Mouse (Mus musculus) forebrain, embryonic 12.5 days (tissue): ENCODE measurements around the gene Hes2. TPM values are rescaled to one million over a fixed set of nuclear protein-coding genes. Genes with fewer than 3 reads are reported as not detected.

Source experiments
- ATAC-seq: fragments of 200-750 bp; cut with Nextera tagmentation; 2 replicates; pipeline ENCODE4 v1.8.0; 2017; ENCODE audit warnings: moderate TSS enrichment; ENCODE audit not compliant: low FRiP score
- H3K27ac ChIP-seq: fragments of 300-500 bp; sonication (generic); 2 replicates; pipeline ENCODE4 v1.5.1; 2016; ENCODE audit warnings: mild to moderate bottlenecking
- H3K27me3 ChIP-seq: fragments of 300-500 bp; sonication (generic); 2 replicates; pipeline ENCODE4 v1.6.1; 2016; ENCODE audit warnings: mild to moderate bottlenecking
- H3K36me3 ChIP-seq: fragments of 300-500 bp; sonication (generic); replicated peaks from 2 replicates; pipeline ENCODE4 v1.6.1; 2016; ENCODE audit warnings: mild to moderate bottlenecking
- H3K4me1 ChIP-seq: fragments of 300-500 bp; sonication (generic); 2 replicates; pipeline ENCODE4 v1.6.1; 2016
- H3K4me2 ChIP-seq: fragments of 300-500 bp; sonication (generic); 2 replicates; pipeline ENCODE4 v1.6.1; 2016; ENCODE audit warnings: mild to moderate bottlenecking, moderate library complexity
- H3K4me3 ChIP-seq: fragments of 300-500 bp; sonication (generic); replicated peaks from 2 replicates; pipeline ENCODE4 v1.5.1; 2016; ENCODE audit warnings: mild to moderate bottlenecking
- H3K9ac ChIP-seq: fragments of 300-500 bp; sonication (generic); 2 replicates; pipeline ENCODE4 v1.6.1; 2016; ENCODE audit warnings: mild to moderate bottlenecking
- H3K9me3 ChIP-seq: fragments of 300-500 bp; sonication (generic); 2 replicates; pipeline ENCODE4 v1.6.1; 2016
- WGBS: fragments of 180-500 bp; shearing (Covaris S2); methylation state at CpG from one replicate; pipeline ENCODE4 v1.1.7; 2016; 5-methylcytosine and 5-hydroxymethylcytosine counted together
- polyA plus RNA-seq: library from polyadenylated mRNA; unstranded; fragments of >200 nt; fragmentation: Nextera tagmentation; extraction: Ambion mirVana; gene quantifications from 2 replicates; pipeline ENCODE4 v1.2.1, GENCODE M21; 2016

The Hes2 gene
- polyA plus RNA-seq, 1 experiment from 2014 or later = not detected

- 3% methylated on average over 23 of the region's 23 CpGs for WGBS
- H3K36me3 ChIP-seq = no peaks in the 10 kb centered on the region
- H3K4me3 ChIP-seq = peak overlapping the region; percentile 22
- H3K27me3 ChIP-seq = peaks cover 96% of the 10 kb centered on the region
- ATAC-seq = no peak
- no peak overlapping the region for H3K9ac ChIP-seq
- H3K9me3 ChIP-seq = no peaks in the 10 kb centered on the region
- H3K27ac ChIP-seq = no peak overlapping the region
- H3K4me2 ChIP-seq = peak overlapping the region; percentile 39
- peaks cover 21% of the 10 kb centered on the region for H3K4me1 ChIP-seq
Measured at GRCm38 (mm10) chr4:152153771-152154177, 4.9 kb upstream of the Hes2 start.

DNA sequence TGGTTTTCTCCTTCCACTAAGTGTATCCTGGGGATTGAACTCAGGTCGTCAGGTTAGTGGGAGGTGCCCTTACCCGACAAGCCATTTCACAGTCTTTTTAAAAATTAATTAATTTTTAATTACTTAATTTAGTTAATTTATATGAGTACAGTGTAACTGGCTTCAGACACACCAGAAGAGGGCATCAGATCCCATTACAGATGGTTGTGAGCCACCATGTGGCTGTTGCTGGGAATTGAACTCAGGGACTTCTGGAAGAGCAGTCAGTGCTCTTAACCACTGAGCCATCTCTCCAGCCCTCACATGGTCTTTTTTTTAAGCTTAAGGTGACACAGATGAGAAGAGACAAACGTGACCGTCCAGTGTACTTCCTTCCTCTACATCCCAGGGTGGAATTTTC lies 3.6 kb upstream of the Hes2 start:
- Histone ChIP-seq H3K4me3 (no peak overlapping the region), H3K4me1 (peaks cover 30% of the 10 kb centered on the region), H3K9me3 (no peaks in the 10 kb centered on the region), H3K9ac (no peak overlapping the region), H3K36me3 (no peaks in the 10 kb centered on the region), H3K27ac (no peak overlapping the region), H3K4me2 (no peak overlapping the region), H3K27me3 (peaks cover 96% of the 10 kb centered on the region)
- ATAC-seq = no peak
- 61% methylated on average over 4 of the region's 4 CpGs for WGBS

GRCm38 (mm10) chr4:152157779-152158584 lies 685 bp upstream of the Hes2 start:
- Histone ChIP-seq H3K9me3 (no peaks in the 10 kb centered on the region), H3K4me1 (peaks cover 18% of the 10 kb centered on the region), H3K27me3 (peaks cover 96% of the 10 kb centered on the region), H3K9ac (no peak overlapping the region), H3K4me3 (peak overlapping the region; percentile 3; the same call in 1 of the 2 replicates), H3K4me2 (no peak overlapping the region), H3K36me3 (no peaks in the 10 kb centered on the region), H3K27ac (no peak overlapping the region)
- WGBS = 18% methylated on average over 21 of the region's 21 CpGs
- ATAC-seq = no peak

DNA sequence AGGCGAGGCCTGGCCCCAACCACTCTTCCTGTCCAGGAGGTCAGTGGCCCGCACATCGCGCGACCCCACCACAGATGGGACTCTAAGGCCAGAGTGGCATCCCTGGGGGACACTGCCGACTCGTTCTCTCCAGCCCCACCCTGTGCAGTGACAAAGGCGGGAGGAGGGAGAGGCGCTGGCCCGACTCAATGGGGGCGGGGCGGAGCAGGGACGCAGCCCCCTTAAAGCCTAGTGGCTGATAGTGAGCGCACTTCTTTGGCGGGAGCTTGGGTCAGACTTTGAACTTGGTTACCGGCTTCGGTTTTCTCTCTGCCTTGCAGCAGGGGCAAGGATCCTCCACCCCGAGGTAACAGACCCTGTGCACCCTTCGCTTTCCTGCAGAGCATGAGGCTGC lies 615 bp downstream of the Hes2 start:
- Histone ChIP-seq H3K36me3 (no peaks in the 10 kb centered on the region), H3K27me3 (peaks cover 92% of the 10 kb centered on the region), H3K9me3 (no peaks in the 10 kb centered on the region), H3K4me1 (peaks cover 14% of the 10 kb centered on the region), H3K4me3 (0 out of 2 replicates have a peak overlapping the region, but pooled peaks have one; percentile 14), H3K27ac (no peak overlapping the region), H3K9ac (no peak overlapping the region), H3K4me2 (peak overlapping the region; percentile 15; the same call in 1 of the 2 replicates)
- ATAC-seq = no peak
- WGBS = 0% methylated on average over 19 of the region's 19 CpGs

- H3K27ac ChIP-seq = no peak overlapping the region
- peaks cover 14% of the 10 kb centered on the region for H3K4me1 ChIP-seq
- no peak overlapping the region for H3K4me2 ChIP-seq
- no peaks in the 10 kb centered on the region for H3K36me3 ChIP-seq
- peaks cover 80% of the 10 kb centered on the region for H3K27me3 ChIP-seq
- H3K4me3 ChIP-seq = no peak overlapping the region
- ATAC-seq = no peak
- no peaks in the 10 kb centered on the region for H3K9me3 ChIP-seq
- no peak overlapping the region for H3K9ac ChIP-seq
- WGBS = 26% methylated on average over 4 of the region's 4 CpGs
Measured at GRCm38 (mm10) chr4:152160748-152161147, 2.1 kb downstream of the Hes2 start.

DNA sequence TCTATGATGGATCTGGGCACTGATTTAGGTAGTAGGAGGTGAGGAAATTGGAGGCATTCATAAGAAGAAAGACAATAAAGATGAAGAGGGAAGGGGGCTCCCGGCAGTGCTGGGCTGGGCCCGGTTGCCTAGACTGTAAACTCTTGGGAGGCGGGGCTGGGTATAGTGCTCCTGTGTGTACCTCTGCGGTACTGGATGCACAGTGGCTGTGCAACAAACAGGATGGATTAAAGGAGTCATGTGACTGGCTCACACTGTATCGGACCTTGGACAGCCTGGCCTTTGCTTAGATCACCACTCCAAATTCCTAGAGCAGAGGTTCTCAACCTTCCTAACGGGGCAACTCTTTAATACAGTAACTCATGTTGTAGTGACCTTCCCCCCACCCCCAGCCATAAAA lies 2.9 kb downstream of the Hes2 start:
- WGBS = 78% methylated on average over 6 of the region's 6 CpGs
- Histone ChIP-seq H3K9ac (no peak overlapping the region), H3K4me3 (no peak overlapping the region), H3K4me2 (no peak overlapping the region), H3K36me3 (no peaks in the 10 kb centered on the region), H3K27me3 (peaks cover 75% of the 10 kb centered on the region), H3K4me1 (peaks cover 14% of the 10 kb centered on the region), H3K9me3 (no peaks in the 10 kb centered on the region), H3K27ac (no peak overlapping the region)
- no peak for ATAC-seq

DNA sequence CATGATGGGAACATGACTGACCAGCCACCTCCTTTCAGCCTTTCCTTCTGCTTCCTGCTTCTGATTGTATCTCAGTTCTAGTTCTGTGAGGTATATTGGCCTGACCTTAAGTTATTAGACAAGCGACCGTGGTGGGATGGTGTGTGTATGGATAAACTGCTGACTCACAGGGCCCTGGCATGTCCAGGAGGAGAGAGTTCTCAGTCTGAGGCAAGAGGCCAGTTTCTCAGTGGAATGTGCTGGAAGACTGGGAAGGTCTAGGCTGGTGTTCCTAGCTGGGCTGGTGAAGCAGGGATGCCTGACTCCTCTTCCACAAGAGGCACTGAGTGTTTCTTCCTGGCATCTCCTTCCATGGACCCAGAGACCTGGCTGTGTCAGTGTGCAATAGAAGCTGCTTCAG lies 4.1 kb downstream of the Hes2 start:
- Histone ChIP-seq H3K27ac (no peak overlapping the region), H3K4me2 (no peak overlapping the region), H3K27me3 (peaks cover 64% of the 10 kb centered on the region), H3K4me3 (no peak overlapping the region), H3K9me3 (no peaks in the 10 kb centered on the region), H3K4me1 (peaks cover 14% of the 10 kb centered on the region), H3K36me3 (no peaks in the 10 kb centered on the region), H3K9ac (no peak overlapping the region)
- 91% methylated on average over 2 of the region's 2 CpGs for WGBS
- no peak for ATAC-seq

GRCm38 (mm10) chr4:152165036-152165931 lies 6.6 kb downstream of the Hes2 start:
- 27% methylated on average over 22 of the region's 22 CpGs for WGBS
- no peaks in the 10 kb centered on the region for H3K9me3 ChIP-seq
- no peak overlapping the region for H3K27ac ChIP-seq
- peaks cover 57% of the 10 kb centered on the region for H3K27me3 ChIP-seq
- no peaks in the 10 kb centered on the region for H3K36me3 ChIP-seq
- no peak overlapping the region for H3K9ac ChIP-seq
- ATAC-seq = no peak
- H3K4me3 ChIP-seq = no peak overlapping the region
- no peak overlapping the region for H3K4me2 ChIP-seq
- no peaks in the 10 kb centered on the region for H3K4me1 ChIP-seq

DNA sequence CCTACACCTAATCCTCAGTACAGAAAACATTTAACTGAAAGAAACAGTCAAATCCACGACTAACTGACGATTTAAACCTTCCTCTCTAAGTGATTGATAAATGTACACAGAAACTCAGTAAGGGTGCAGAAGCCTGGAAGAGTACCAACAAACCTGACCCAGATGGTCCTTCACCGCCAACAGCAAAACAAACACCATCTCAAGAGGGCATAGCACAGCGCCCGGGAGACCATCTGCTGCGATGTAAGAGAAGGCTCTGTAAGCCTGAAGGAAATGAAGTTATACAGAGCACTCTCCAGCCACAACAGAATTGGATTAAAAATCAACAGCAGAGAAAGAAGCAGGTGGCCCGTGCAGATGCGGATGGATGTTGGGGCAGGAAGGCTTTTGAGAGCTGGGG lies 9.4 kb downstream of the Hes2 start:
- no peaks in the 10 kb centered on the region for H3K36me3 ChIP-seq
- H3K4me3 ChIP-seq = no peak overlapping the region
- H3K4me1 ChIP-seq = no peaks in the 10 kb centered on the region
- H3K4me2 ChIP-seq = no peak overlapping the region
- 0 out of 2 replicates have a peak overlapping the region, but pooled peaks have one; percentile 25 for H3K27ac ChIP-seq
- no peak overlapping the region for H3K9ac ChIP-seq
- peaks cover 40% of the 10 kb centered on the region for H3K27me3 ChIP-seq
- no peak for ATAC-seq
- peaks cover 3% of the 10 kb centered on the region; the same call in 1 of the 2 replicates for H3K9me3 ChIP-seq
- WGBS = 59% methylated on average over 8 of the region's 8 CpGs

- H3K4me2 ChIP-seq = no peak overlapping the region
- no peak overlapping the region for H3K9ac ChIP-seq
- H3K4me3 ChIP-seq = no peak overlapping the region
- H3K27me3 ChIP-seq = peaks cover 43% of the 10 kb centered on the region
- H3K36me3 ChIP-seq = no peaks in the 10 kb centered on the region
- H3K4me1 ChIP-seq = no peaks in the 10 kb centered on the region
- H3K27ac ChIP-seq = no peak overlapping the region
- ATAC-seq = no peak
- H3K9me3 ChIP-seq = peaks cover 3% of the 10 kb centered on the region; the same call in 1 of the 2 replicates
- WGBS = 85% methylated on average over 7 of the region's 7 CpGs
Measured at GRCm38 (mm10) chr4:152169103-152169502, 10.4 kb downstream of the Hes2 start.

- ATAC-seq = no peak
- Histone ChIP-seq H3K36me3 (no peaks in the 10 kb centered on the region), H3K4me2 (no peak overlapping the region), H3K27ac (no peak overlapping the region), H3K4me1 (no peaks in the 10 kb centered on the region), H3K4me3 (no peak overlapping the region), H3K27me3 (peaks cover 48% of the 10 kb centered on the region), H3K9me3 (peaks cover 3% of the 10 kb centered on the region; the same call in 1 of the 2 replicates), H3K9ac (no peak overlapping the region)
- 85% methylated on average over 10 of the region's 10 CpGs for WGBS
Measured at GRCm38 (mm10) chr4:152170286-152170685, 11.6 kb downstream of the Hes2 start.

GRCm38 (mm10) chr4:152171543-152171942 lies 12.9 kb downstream of the Hes2 start:
- no peak overlapping the region for H3K4me2 ChIP-seq
- no peak overlapping the region for H3K27ac ChIP-seq
- 82% methylated on average over 6 of the region's 6 CpGs for WGBS
- peaks cover 3% of the 10 kb centered on the region; the same call in 1 of the 2 replicates for H3K9me3 ChIP-seq
- H3K4me3 ChIP-seq = no peak overlapping the region
- no peaks in the 10 kb centered on the region for H3K36me3 ChIP-seq
- ATAC-seq = no peak
- no peaks in the 10 kb centered on the region for H3K4me1 ChIP-seq
- H3K27me3 ChIP-seq = peaks cover 58% of the 10 kb centered on the region
- H3K9ac ChIP-seq = no peak overlapping the region
